Mouse (Mus musculus): Measurements from ENCODE around the gene Fgfr2. TPM values are rescaled to one million over a fixed set of nuclear protein-coding genes. Genes with fewer than 3 reads are reported as not detected.

The Fgfr2 gene
- polyA plus RNA-seq, 1 experiment from 2014 or later, result 18.5 TPM

DNA sequence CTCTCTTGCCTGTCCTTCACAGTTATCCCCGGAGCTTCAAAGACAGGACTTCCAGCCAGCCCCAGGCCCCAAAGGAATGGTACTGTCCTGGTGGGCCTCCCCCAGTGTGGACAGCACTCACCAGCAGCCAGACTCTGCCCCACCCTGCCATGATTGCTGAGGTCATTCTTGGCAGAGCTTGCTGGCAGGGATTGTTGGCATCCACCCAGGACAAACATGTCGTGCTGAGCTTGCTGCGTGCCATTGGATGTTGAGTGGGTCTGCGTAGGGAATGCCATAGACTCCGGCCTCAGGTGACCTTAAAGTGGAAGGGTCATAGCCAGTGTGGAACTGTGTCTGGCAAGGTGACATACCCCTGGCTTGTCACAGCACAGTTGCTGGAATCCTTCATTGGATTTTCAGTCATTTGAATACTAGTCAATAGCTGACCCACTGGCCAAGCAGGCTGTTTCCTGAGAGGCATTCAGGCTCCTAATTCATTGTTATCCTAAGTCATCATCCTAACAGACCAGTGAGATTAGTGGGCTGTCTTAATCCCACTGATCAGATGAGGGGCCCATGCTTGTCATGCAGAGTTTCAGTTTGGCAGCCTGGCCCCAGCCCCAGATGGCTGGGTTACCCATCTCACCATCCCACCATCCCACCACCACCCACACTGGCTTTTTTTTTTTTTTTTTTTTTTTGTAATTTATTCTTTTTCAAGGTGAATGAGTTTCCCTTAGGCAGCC, 2145.2 kb downstream of the Fgfr2 start:
- Histone ChIP-seq H3K4me1 (0 out of 2 replicates have a peak, but pooled peaks cover 2% of the 10 kb centered on the region), H3K36me3 (no peaks in the 10 kb centered on the region), H3K27ac (no peak overlapping the region), H3K9ac (no peak overlapping the region), H3K4me3 (no peak overlapping the region), H3K4me2 (no peak overlapping the region), H3K9me3 (replicated peaks) (no peaks in the 10 kb centered on the region), H3K27me3 (replicated peaks) (no peaks in the 10 kb centered on the region)
- 0 out of 2 replicates have a peak, but pooled peaks have one; percentile 8 for ATAC-seq
- 62% methylated on average over 5 of the region's 5 CpGs for WGBS (ENCODE audit: insufficient replicate concordance)

GRCm38 (mm10) chr7:130976305-130976935, 2146.7 kb downstream of the Fgfr2 start:
- H3K27ac ChIP-seq, result no peak overlapping the region
- no peaks in the 10 kb centered on the region for H3K27me3 ChIP-seq (replicated peaks)
- WGBS (ENCODE audit: insufficient replicate concordance), result 64% methylated on average over 13 of the region's 13 CpGs
- H3K36me3 ChIP-seq, result no peaks in the 10 kb centered on the region
- no peak overlapping the region for H3K4me3 ChIP-seq
- H3K4me2 ChIP-seq, result no peak overlapping the region
- H3K9ac ChIP-seq, result no peak overlapping the region
- H3K4me1 ChIP-seq, result 0 out of 2 replicates have a peak, but pooled peaks cover 2% of the 10 kb centered on the region
- no peaks in the 10 kb centered on the region for H3K9me3 ChIP-seq (replicated peaks)
- no peak for ATAC-seq

DNA sequence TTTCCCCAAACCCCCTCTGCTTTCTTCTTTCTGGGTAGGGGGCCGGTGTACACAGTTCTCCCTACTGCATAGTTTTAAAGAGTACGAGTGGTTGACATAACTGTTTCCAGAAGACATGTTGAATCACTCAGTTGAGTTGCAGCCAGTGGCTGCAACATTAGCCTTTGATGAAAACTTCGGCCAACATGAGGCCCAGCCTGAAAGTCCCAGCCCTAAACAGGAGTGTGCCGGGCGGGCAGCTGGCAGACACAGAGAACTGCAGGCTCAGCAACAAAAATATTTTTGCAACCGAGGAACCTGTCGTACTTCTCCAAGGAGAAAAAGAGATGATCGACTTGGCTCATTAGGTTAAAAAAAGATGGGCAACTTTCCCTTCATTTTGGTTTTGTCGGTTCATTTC, 2150.4 kb downstream of the Fgfr2 start:
- WGBS (ENCODE audit: insufficient replicate concordance), result 74% methylated on average over 9 of the region's 9 CpGs
- Histone ChIP-seq H3K4me3 (no peak overlapping the region), H3K27ac (no peak overlapping the region), H3K4me1 (0 out of 2 replicates have a peak, but pooled peaks cover 2% of the 10 kb centered on the region), H3K9me3 (replicated peaks) (no peaks in the 10 kb centered on the region), H3K36me3 (no peaks in the 10 kb centered on the region), H3K27me3 (replicated peaks) (no peaks in the 10 kb centered on the region), H3K9ac (no peak overlapping the region), H3K4me2 (no peak overlapping the region)
- no peak for ATAC-seq

GRCm38 (mm10) chr7:130969507-130969906, 2153.6 kb downstream of the Fgfr2 start:
- Histone ChIP-seq H3K4me1 (peaks cover 3% of the 10 kb centered on the region; the same call in 1 of the 2 replicates), H3K27me3 (replicated peaks) (no peaks in the 10 kb centered on the region), H3K4me2 (no peak overlapping the region), H3K27ac (no peak overlapping the region), H3K36me3 (no peaks in the 10 kb centered on the region), H3K9me3 (replicated peaks) (no peaks in the 10 kb centered on the region), H3K9ac (no peak overlapping the region), H3K4me3 (no peak overlapping the region)
- no peak for ATAC-seq
- WGBS (ENCODE audit: insufficient replicate concordance), result 46% methylated on average over 3 of the region's 3 CpGs

DNA sequence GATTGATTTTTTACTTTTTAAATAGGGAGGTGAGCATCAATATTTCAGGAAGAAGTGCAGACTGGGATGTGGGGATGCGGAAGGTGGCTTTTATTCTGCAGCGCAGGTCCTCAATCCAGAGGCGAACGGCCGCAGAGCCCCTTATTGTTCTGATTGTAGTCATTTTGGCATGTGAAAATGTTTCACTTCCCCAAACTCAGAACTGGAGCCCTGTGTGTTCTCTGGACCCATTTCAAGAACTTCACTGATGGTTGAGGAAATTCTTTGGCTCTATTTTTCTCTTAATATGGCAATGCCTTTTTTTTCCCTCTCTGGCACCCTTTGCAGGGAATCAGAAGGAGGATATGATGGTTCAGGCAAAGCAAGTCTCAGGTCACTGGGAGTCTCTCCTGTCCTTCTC, 2154.1 kb downstream of the Fgfr2 start:
- Histone ChIP-seq H3K9me3 (replicated peaks) (no peaks in the 10 kb centered on the region), H3K4me3 (no peak overlapping the region), H3K4me1 (peaks cover 3% of the 10 kb centered on the region; the same call in 1 of the 2 replicates), H3K36me3 (no peaks in the 10 kb centered on the region), H3K4me2 (no peak overlapping the region), H3K27ac (no peak overlapping the region), H3K9ac (no peak overlapping the region), H3K27me3 (replicated peaks) (no peaks in the 10 kb centered on the region)
- no peak for ATAC-seq
- WGBS (ENCODE audit: insufficient replicate concordance), result 70% methylated on average over 5 of the region's 5 CpGs

DNA sequence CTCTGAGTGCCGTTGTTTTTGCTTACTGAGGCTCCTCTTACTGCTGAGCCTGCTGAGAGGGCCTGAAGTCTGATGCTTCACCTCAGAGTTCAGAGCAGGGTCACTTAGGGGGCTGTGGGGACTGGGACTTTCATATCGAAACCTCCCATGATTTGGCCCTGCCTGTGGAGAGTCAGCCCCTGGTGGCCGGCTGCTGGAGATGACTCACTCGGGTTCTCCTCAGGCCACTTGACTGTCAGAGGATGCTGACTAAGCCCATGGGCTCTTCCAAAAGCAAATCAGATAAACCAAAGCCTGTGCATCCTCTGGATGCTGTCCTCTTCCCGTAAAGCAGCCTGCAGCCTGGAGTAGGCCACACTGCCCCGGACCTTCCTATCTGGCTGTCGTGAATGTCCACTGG, 2154.6 kb downstream of the Fgfr2 start:
- no peak overlapping the region for H3K4me2 ChIP-seq
- no peaks in the 10 kb centered on the region for H3K9me3 ChIP-seq (replicated peaks)
- ATAC-seq, result no peak
- no peaks in the 10 kb centered on the region for H3K27me3 ChIP-seq (replicated peaks)
- H3K36me3 ChIP-seq, result no peaks in the 10 kb centered on the region
- H3K9ac ChIP-seq, result no peak overlapping the region
- H3K27ac ChIP-seq, result no peak overlapping the region
- WGBS (ENCODE audit: insufficient replicate concordance), result 38% methylated on average over 7 of the region's 7 CpGs
- H3K4me1 ChIP-seq, result peaks cover 3% of the 10 kb centered on the region; the same call in 1 of the 2 replicates
- no peak overlapping the region for H3K4me3 ChIP-seq

DNA sequence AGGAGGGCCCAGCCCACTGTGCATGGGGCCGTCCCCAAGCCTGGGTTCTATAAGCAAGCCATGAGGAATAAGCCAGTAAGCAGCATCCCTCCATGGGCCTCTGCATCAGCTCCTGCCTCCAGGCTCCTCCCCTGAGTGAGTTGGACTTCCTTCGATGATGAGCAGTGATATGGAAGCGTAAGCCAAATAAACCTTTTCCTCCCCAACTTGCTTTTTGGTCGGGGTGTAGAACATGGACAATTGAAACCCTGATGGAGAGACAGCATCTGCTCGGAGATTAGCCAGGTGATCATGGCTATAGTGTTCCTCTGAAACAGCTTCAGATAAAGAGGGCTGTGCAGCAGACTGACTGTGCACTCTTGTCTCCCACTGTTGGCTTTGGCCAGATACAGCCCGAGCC, 2155.2 kb downstream of the Fgfr2 start:
- no peak overlapping the region for H3K9ac ChIP-seq
- no peaks in the 10 kb centered on the region for H3K9me3 ChIP-seq (replicated peaks)
- WGBS (ENCODE audit: insufficient replicate concordance), result 68% methylated on average over 6 of the region's 6 CpGs
- H3K36me3 ChIP-seq, result no peaks in the 10 kb centered on the region
- no peak overlapping the region for H3K27ac ChIP-seq
- H3K27me3 ChIP-seq (replicated peaks), result no peaks in the 10 kb centered on the region
- H3K4me3 ChIP-seq, result no peak overlapping the region
- ATAC-seq, result no peak
- peaks cover 3% of the 10 kb centered on the region; the same call in 1 of the 2 replicates for H3K4me1 ChIP-seq
- H3K4me2 ChIP-seq, result no peak overlapping the region

DNA sequence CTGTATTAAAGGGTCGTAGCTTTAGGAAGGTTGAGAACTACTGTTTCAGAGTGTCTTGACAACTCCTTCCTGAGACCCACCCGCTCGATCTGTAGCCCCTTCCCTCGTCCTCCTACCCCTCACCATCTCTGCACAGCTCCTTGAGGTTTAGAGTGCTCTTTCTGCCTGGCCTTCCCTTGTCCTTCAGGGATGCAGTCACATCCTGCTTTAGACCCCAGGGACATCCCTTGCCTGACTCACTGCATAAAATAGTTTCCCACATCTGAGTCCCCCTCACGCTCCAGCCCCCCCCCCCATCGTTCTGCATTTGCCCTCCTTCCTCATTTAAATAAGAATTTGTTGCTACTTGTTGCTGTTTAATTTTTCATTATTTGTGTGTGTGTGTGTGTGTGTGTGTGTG, 2156.3 kb downstream of the Fgfr2 start:
- Histone ChIP-seq H3K9me3 (replicated peaks) (no peaks in the 10 kb centered on the region), H3K36me3 (no peaks in the 10 kb centered on the region), H3K4me3 (no peak overlapping the region), H3K4me2 (no peak overlapping the region), H3K27ac (no peak overlapping the region), H3K4me1 (peaks cover 3% of the 10 kb centered on the region; the same call in 1 of the 2 replicates), H3K9ac (no peak overlapping the region), H3K27me3 (replicated peaks) (no peaks in the 10 kb centered on the region; the same call in 1 of the 2 replicates)
- WGBS (ENCODE audit: insufficient replicate concordance), result 49% methylated on average over 6 of the region's 6 CpGs
- ATAC-seq, result no peak

- H3K4me1 ChIP-seq, result peaks cover 3% of the 10 kb centered on the region; the same call in 1 of the 2 replicates
- H3K4me3 ChIP-seq, result no peak overlapping the region
- no peak overlapping the region for H3K9ac ChIP-seq
- ATAC-seq, result no peak
- H3K27ac ChIP-seq, result no peak overlapping the region
- WGBS (ENCODE audit: insufficient replicate concordance), result 60% methylated on average over 5 of the region's 5 CpGs
- no peaks in the 10 kb centered on the region for H3K9me3 ChIP-seq (replicated peaks)
- H3K4me2 ChIP-seq, result no peak overlapping the region
- no peaks in the 10 kb centered on the region; the same call in 1 of the 2 replicates for H3K27me3 ChIP-seq (replicated peaks)
- no peaks in the 10 kb centered on the region for H3K36me3 ChIP-seq
Measured at GRCm38 (mm10) chr7:130966451-130966850, 2156.7 kb downstream of the Fgfr2 start.

- ATAC-seq, result no peak
- Histone ChIP-seq H3K4me2 (no peak overlapping the region), H3K9me3 (replicated peaks) (no peaks in the 10 kb centered on the region), H3K9ac (no peak overlapping the region), H3K27me3 (replicated peaks) (no peaks in the 10 kb centered on the region; the same call in 1 of the 2 replicates), H3K27ac (no peak overlapping the region), H3K4me3 (no peak overlapping the region), H3K4me1 (peaks cover 3% of the 10 kb centered on the region; the same call in 1 of the 2 replicates), H3K36me3 (no peaks in the 10 kb centered on the region)
- WGBS (ENCODE audit: insufficient replicate concordance), result 66% methylated on average over 4 of the region's 4 CpGs
Measured at GRCm38 (mm10) chr7:130965909-130966365, 2157.2 kb downstream of the Fgfr2 start.

DNA sequence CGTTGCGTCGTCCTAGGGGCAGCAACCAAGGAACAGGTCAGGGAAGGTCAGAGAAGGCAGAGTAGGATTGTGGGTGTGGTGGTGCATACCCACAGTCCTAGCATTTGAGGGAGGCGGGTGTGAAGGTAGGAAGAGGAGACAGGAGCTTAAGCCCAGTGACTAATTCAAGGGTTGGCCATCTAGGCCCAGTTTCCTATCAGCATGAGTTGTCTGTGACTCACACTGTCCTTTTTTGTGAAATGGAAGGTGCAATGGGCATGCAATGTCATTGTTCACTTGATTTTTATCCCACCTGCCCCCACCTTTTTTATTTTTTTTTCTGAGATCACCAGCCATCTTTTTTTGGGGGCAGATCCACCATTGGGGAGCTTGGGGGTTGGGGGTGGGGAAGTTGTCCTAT, 2157.8 kb downstream of the Fgfr2 start:
- Histone ChIP-seq H3K27ac (no peak overlapping the region), H3K36me3 (no peaks in the 10 kb centered on the region), H3K4me3 (no peak overlapping the region), H3K27me3 (replicated peaks) (no peaks in the 10 kb centered on the region; the same call in 1 of the 2 replicates), H3K9ac (no peak overlapping the region), H3K4me2 (no peak overlapping the region), H3K4me1 (peaks cover 3% of the 10 kb centered on the region; the same call in 1 of the 2 replicates), H3K9me3 (replicated peaks) (no peaks in the 10 kb centered on the region)
- WGBS (ENCODE audit: insufficient replicate concordance), result 71% methylated on average over 4 of the region's 4 CpGs
- ATAC-seq, result no peak

- no peak overlapping the region for H3K9ac ChIP-seq
- 53% methylated on average over 5 of the region's 5 CpGs for whole genome bisulfite sequencing (ENCODE audit: insufficient replicate concordance)
- no peak overlapping the region for H3K27ac ChIP-seq
- no peaks in the 10 kb centered on the region for H3K36me3 ChIP-seq
- H3K27me3 ChIP-seq (replicated peaks), result no peaks in the 10 kb centered on the region; the same call in 1 of the 2 replicates
- peaks cover 6% of the 10 kb centered on the region; the same call in 1 of the 2 replicates for H3K4me1 ChIP-seq
- no peak overlapping the region for H3K4me2 ChIP-seq
- no peak overlapping the region for H3K4me3 ChIP-seq
- no peaks in the 10 kb centered on the region for H3K9me3 ChIP-seq (replicated peaks)
- no peak for ATAC-seq
Measured at GRCm38 (mm10) chr7:130964686-130965085, 2158.5 kb downstream of the Fgfr2 start.

All from liver, embryonic 12.5 days (tissue).